Mouse (Mus musculus) cortical plate, adult 2 months (tissue): ENCODE results near the gene Necab2.

Source experiments
- CTCF ChIP-seq: fragments of 200-500 bp; IDR thresholded peaks from 2 replicates; pipeline ENCODE4 v1.5.1; 2011; ENCODE audit warnings: mild to moderate bottlenecking, control low read depth, low read length; ENCODE audit not compliant: insufficient read depth; ENCODE audit errors: extremely low read depth
- POLR2A ChIP-seq: fragments of 200-500 bp; IDR thresholded peaks from 2 replicates; pipeline ENCODE4 v1.6.1; 2011; ENCODE audit warnings: mild to moderate bottlenecking, low read length, control low read depth; ENCODE audit not compliant: insufficient read depth; ENCODE audit errors: extremely low read depth

DNA sequence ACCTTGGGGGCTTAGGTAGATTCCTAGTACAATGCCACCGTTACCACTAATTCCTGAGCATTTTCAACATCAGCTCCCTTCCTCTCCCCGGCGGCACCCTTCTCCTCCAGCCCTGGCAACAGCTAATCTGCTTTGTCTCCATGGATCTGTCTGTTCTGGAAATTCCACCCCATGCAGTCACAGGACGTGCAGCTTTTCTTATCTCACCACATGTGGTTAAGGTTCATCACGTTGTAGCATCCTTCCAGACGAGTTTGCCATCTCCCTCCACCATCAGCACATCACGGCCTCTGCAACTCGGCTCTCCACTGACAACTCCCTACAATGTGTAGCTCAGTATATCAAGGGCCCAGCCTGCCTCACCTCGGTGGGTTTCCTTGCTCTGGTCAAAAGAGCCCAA is 59.0 kb downstream of the Necab2 start:
- TF ChIP-seq CTCF (no peak), POLR2A (no peak)
